Mouse (Mus musculus): ENCODE measurements around the gene Rad51d.
A peak's percentile ranks its signal among the peaks of the same experiment; 100 is the strongest.

The Rad51d gene

GRCm38 (mm10) chr11:82877726-82878344 lies 12.6 kb downstream of the Rad51d start:
- Histone ChIP-seq H3K36me3 (ENCODE audit: insufficient read depth, low read length) (peaks cover 25% of the 10 kb centered on the region), H3K4me3 (replicated peaks; ENCODE audit: low read length) (no peak overlapping the region), H3K27me3 (ENCODE audit: insufficient read depth, low read length) (no peaks in the 10 kb centered on the region), H3K9me3 (ENCODE audit: low read length) (no peaks in the 10 kb centered on the region), H3K4me1 (replicated peaks; ENCODE audit: low read depth, low read length) (peaks cover 31% of the 10 kb centered on the region)
- TF ChIP-seq NANOG (IDR thresholded peaks at IDR 0.05; ENCODE audit: borderline replicate concordance, low read length) (no peak), CTCF (conservative IDR thresholded peaks at IDR 0.05; ENCODE audit: low read length) (no peak), POU5F1 (IDR thresholded peaks at IDR 0.05; ENCODE audit: borderline replicate concordance, low read length) (no peak)

- Histone ChIP-seq H3K36me3 (ENCODE audit: insufficient read depth, low read length) (peaks cover 10% of the 10 kb centered on the region), H3K27me3 (ENCODE audit: insufficient read depth, low read length) (no peaks in the 10 kb centered on the region), H3K4me3 (replicated peaks; ENCODE audit: low read length) (peak overlapping the region; percentile 72), H3K9me3 (ENCODE audit: low read length) (no peaks in the 10 kb centered on the region), H3K4me1 (replicated peaks; ENCODE audit: low read depth, low read length) (peaks cover 33% of the 10 kb centered on the region)
- TF ChIP-seq POU5F1 (IDR thresholded peaks at IDR 0.05; ENCODE audit: borderline replicate concordance, low read length) (no peak), CTCF (conservative IDR thresholded peaks at IDR 0.05; ENCODE audit: low read length) (no peak), NANOG (IDR thresholded peaks at IDR 0.05; ENCODE audit: borderline replicate concordance, low read length) (no peak)
Observed at GRCm38 (mm10) chr11:82875631-82876030, 14.8 kb downstream of the Rad51d start.

DNA sequence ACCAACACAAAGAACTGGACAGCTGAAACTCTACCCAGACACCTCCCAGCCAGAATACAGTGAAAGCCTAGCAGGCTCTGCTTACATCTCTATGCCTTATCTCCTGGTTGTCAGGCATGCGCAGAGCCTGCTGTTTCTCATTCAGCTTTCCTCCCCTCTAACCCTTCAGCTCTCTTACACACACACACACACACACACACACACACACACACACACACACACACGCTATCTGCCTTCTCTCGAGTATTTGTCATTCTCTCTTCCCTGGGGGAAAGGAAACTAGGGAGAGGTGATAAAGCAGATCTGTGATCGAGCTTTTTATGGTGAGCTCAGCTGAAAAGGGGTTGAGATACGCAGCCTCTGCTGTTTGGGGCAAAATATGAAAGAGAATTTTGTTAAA lies 15.5 kb downstream of the Rad51d start:
- H3K4me1 ChIP-seq (replicated peaks; ENCODE audit: low read depth, low read length), result peaks cover 37% of the 10 kb centered on the region
- H3K27me3 ChIP-seq (ENCODE audit: insufficient read depth, low read length), result no peaks in the 10 kb centered on the region
- no peaks in the 10 kb centered on the region for H3K9me3 ChIP-seq (ENCODE audit: low read length)
- H3K36me3 ChIP-seq (ENCODE audit: insufficient read depth, low read length), result peaks cover 10% of the 10 kb centered on the region
- no peak for TF ChIP-seq CTCF (conservative IDR thresholded peaks at IDR 0.05; ENCODE audit: low read length)
- no peak for TF ChIP-seq NANOG (IDR thresholded peaks at IDR 0.05; ENCODE audit: borderline replicate concordance, low read length)
- TF ChIP-seq POU5F1 (IDR thresholded peaks at IDR 0.05; ENCODE audit: borderline replicate concordance, low read length), result no peak
- H3K4me3 ChIP-seq (replicated peaks; ENCODE audit: low read length), result no peak overlapping the region

DNA sequence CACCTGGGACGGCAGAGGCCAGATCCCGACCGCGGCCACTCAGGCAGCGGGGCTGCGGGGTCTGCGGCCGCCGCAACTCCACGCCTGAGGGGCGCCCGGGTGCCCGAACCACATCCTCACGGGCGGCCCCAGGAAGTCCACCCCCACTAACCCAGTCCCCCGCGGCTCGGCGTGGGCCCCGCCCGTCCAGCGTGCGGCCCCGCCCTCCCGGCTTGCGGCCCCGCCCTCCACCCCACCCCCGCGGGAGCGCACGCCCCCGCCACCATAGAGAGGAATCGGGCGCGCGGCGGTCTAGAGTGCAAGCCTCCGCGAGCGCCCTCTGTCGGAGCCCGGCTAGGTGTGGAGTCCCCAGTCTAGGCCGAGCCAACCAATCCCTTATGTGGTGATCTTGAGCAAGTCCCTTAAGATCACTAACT lies 19.4 kb downstream of the Rad51d start, which contains the start of gene Rffl:
Gene Rffl, minus strand, starts transcription at position 180 of the 416 bp plus-strand sequence.
- TF ChIP-seq POU5F1 (IDR thresholded peaks at IDR 0.05; ENCODE audit: borderline replicate concordance, low read length), result no peak
- peak; percentile 28 for TF ChIP-seq CTCF (conservative IDR thresholded peaks at IDR 0.05; ENCODE audit: low read length)
- H3K36me3 ChIP-seq (ENCODE audit: insufficient read depth, low read length), result no peaks in the 10 kb centered on the region

GRCm38 (mm10) chr11:82870173-82871030 lies 20.0 kb downstream of the Rad51d start:
- no peak for TF ChIP-seq NANOG (IDR thresholded peaks at IDR 0.05; ENCODE audit: borderline replicate concordance, low read length)
- TF ChIP-seq POU5F1 (IDR thresholded peaks at IDR 0.05; ENCODE audit: borderline replicate concordance, low read length), result no peak
- TF ChIP-seq CTCF (conservative IDR thresholded peaks at IDR 0.05; ENCODE audit: low read length), result no peak
- peak overlapping the region; percentile 98 for H3K4me3 ChIP-seq (replicated peaks; ENCODE audit: low read length)
- no peaks in the 10 kb centered on the region for H3K36me3 ChIP-seq (ENCODE audit: insufficient read depth, low read length)
- peaks cover 45% of the 10 kb centered on the region for H3K4me1 ChIP-seq (replicated peaks; ENCODE audit: low read depth, low read length)
- no peaks in the 10 kb centered on the region for H3K9me3 ChIP-seq (ENCODE audit: low read length)
- H3K27me3 ChIP-seq (ENCODE audit: insufficient read depth, low read length), result peaks cover 6% of the 10 kb centered on the region; the same call in 1 of the 2 replicates

More for the DNA sequence above, 19.4 kb downstream of the Rad51d start, which contains the start of gene Rffl:
- Histone ChIP-seq H3K27me3 (ENCODE audit: insufficient read depth, low read length) (peaks cover 6% of the 10 kb centered on the region; the same call in 1 of the 2 replicates), H3K4me3 (replicated peaks; ENCODE audit: low read length) (peak within 1 kb of the TSS; percentile 98), H3K4me1 (replicated peaks; ENCODE audit: low read depth, low read length) (peaks cover 48% of the 10 kb centered on the region), H3K9me3 (ENCODE audit: low read length) (no peaks in the 10 kb centered on the region)

GRCm38 (mm10) chr11:82869506-82870172 lies 20.8 kb downstream of the Rad51d start:
- Histone ChIP-seq H3K27me3 (ENCODE audit: insufficient read depth, low read length) (peaks cover 6% of the 10 kb centered on the region; the same call in 1 of the 2 replicates), H3K4me1 (replicated peaks; ENCODE audit: low read depth, low read length) (peaks cover 38% of the 10 kb centered on the region), H3K9me3 (ENCODE audit: low read length) (no peaks in the 10 kb centered on the region), H3K4me3 (replicated peaks; ENCODE audit: low read length) (peak overlapping the region; percentile 98), H3K36me3 (ENCODE audit: insufficient read depth, low read length) (no peaks in the 10 kb centered on the region)
- TF ChIP-seq CTCF (conservative IDR thresholded peaks at IDR 0.05; ENCODE audit: low read length) (no peak), POU5F1 (IDR thresholded peaks at IDR 0.05; ENCODE audit: borderline replicate concordance, low read length) (no peak), NANOG (IDR thresholded peaks at IDR 0.05; ENCODE audit: borderline replicate concordance, low read length) (no peak)

DNA sequence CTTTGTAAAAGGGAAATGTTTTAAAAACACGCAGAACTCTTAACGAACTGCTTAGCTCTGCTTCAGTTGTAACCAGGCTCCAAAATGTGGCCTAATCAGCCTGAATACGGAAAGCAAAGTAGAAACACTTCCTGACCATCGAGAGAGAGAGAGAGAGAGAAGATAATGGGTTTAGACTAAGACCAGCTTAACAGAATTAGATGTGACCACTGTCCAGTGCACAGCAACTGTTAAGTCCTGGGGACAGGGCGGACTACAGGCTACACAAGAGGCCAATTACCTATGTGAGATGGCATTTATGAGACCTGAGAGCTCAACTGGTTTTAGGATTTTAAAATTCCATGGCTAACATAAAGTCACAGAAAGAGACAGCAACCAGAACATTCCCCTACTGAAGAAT lies 22.5 kb downstream of the Rad51d start:
- peaks cover 38% of the 10 kb centered on the region for H3K4me1 ChIP-seq (replicated peaks; ENCODE audit: low read depth, low read length)
- TF ChIP-seq CTCF (conservative IDR thresholded peaks at IDR 0.05; ENCODE audit: low read length), result no peak
- no peak for TF ChIP-seq POU5F1 (IDR thresholded peaks at IDR 0.05; ENCODE audit: borderline replicate concordance, low read length)
- TF ChIP-seq NANOG (IDR thresholded peaks at IDR 0.05; ENCODE audit: borderline replicate concordance, low read length), result no peak
- no peaks in the 10 kb centered on the region for H3K36me3 ChIP-seq (ENCODE audit: insufficient read depth, low read length)
- peaks cover 6% of the 10 kb centered on the region; the same call in 1 of the 2 replicates for H3K27me3 ChIP-seq (ENCODE audit: insufficient read depth, low read length)
- no peaks in the 10 kb centered on the region for H3K9me3 ChIP-seq (ENCODE audit: low read length)
- H3K4me3 ChIP-seq (replicated peaks; ENCODE audit: low read length), result no peak overlapping the region
